Mouse (Mus musculus) ovary, adult 18-20 months (tissue): ENCODE results near the gene Psg28.
"Not testable (repeated sequence)": the region's sequence is repeated elsewhere in the genome, so short reads cannot be mapped to it uniquely, and the experiment has no call there.

Experiments used
- DNase-seq: peaks from one replicate; pipeline ENCODE4 v3.0.0; 2022; ENCODE audit warnings: low spot score, mixed read lengths

Psg28 gene

DNA sequence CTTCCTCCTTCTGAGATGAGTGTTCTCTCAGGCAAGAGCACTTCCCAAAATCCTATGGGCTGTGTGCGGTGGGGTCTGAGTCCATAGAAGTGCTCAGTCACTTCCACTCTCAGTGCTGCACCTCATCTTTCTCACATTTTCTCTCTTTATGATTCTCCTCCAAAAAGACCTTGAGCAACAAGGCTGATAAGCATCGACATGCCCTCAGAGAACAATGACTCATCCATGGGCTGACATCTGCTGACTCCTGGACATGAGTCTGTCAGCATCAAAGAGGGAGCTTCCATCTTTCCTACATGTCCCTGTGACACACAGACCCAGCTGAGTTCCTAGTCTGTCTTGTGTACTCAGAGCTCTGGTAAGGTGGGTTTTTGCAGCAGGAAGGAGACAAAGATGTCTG lies at the start of gene Psg28:
Gene Psg28, minus strand, starts transcription at position 101 of the 400 bp plus-strand sequence.
- DNase-seq, result not testable (repeated sequence)

DNA sequence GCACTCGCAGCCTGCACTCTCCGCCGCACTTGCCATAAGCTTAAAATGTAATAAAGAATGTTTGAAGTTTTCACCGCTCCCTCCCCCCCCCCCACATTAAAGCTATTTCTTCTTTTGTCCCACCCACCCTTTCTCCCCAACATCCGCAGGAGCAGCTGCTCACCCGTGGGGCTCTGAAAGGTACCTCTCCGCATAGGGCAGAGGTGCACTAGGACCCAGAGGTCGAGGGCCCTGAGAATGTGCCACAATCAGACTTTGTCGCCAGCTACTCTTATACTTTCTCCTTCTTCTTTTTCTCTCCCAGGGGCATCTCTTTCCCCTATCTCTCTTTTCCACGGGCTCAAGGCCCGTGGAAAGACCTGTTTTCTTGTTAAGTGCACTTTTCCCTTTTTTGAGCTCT lies 28.4 kb downstream of the Psg28 start:
- DNase-seq, result no peak

DNA sequence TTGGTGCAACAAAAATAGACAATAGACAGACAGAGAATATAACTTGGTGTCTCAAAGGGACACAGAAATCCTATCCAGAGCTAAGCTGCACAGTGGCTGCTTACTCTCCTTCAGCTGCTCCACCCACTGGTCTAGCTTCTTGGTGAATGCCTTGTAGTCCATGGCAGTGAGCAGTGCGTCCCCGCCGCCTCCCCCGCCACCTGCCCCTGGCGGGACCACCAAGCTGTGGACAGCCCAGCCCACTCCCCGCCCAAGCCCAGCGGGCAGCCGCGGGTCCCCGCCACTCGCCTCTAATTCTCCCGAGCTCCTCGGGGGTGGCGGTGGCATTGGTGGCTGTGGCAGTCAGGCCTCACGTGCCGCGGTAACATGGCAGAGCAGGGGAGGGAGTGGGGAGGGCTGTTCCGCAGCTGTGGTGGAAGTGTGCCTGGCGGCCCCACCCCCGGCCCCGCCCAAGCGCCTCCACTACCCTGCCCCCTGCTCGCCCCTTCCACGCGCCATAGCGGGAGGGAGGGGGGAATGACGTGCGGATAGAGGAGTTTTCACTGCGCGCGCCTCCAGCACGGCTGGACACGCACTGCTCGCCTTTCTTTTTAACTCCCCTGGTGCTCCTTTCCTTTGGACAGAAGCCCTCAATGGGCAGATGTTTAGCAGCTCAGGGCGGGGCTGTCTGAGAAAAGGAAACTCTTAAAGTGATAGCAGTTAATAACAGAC lies 29.2 kb downstream of the Psg28 start:
- no peak for DNase-seq

DNA sequence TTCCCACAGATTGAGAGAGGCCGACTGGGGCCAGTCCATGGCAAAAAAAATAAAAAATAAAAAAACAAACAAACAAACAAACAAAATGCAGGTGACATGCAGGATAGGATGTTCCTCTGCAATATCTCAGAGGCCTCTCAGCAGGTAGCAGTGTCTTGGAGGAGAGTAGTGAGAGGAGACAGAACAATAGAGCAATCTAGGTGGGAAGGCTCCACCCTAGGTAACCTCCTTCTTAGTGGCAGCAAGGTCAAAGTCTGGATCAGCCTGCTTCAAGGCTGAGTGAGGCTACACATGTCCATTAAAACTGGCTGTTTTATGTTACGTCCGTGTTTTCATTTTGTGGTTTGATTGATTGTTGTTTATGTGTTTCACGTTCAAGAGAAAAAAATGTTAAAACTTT lies 40.4 kb downstream of the Psg28 start:
- not testable (repeated sequence) for DNase-seq

DNA sequence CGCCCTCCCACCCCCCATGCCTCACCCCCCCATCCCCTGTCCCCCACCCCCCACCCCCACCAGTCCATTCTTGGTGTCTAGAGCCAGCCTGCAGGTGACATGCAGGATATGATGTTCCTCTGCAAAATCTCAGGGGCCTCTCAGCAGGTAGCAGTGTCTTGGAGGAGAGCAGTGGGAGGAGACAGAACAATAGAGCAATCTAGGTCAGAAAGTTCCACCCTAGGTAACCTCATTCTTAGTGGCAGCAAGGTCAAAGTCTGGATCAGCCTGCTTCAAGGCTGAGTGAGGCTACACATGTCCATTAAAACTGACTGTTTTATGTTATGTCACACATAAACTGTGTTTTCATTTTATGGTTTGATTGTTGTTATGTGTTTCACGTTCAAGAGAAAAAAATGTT lies 53.5 kb downstream of the Psg28 start:
- no peak for DNase-seq
